Mouse (Mus musculus): ENCODE data around the gene Cenpi.
"Not testable (repeated sequence)": the region's sequence is repeated elsewhere in the genome, so short reads cannot be mapped to it uniquely, and the experiment has no call there.

The Cenpi gene

GRCm38 (mm10) chrX:134307534-134308274 is at the start of gene Cenpi:
Gene Cenpi, plus strand, starts transcription at chrX:134308084.
- DNase-seq (ENCODE audit: low read depth, low spot score): peak; percentile 93

- no peak for DNase-seq (ENCODE audit: low read depth, low spot score)
Observed at GRCm38 (mm10) chrX:134261191-134261590, 46.7 kb upstream of the Cenpi start.

- no peak for DNase-seq (ENCODE audit: low read depth, low spot score)
Observed at GRCm38 (mm10) chrX:134262129-134262528, 45.8 kb upstream of the Cenpi start.

- no peak for DNase-seq (ENCODE audit: low read depth, low spot score)
Observed at GRCm38 (mm10) chrX:134275715-134276114, 32.2 kb upstream of the Cenpi start.

DNA sequence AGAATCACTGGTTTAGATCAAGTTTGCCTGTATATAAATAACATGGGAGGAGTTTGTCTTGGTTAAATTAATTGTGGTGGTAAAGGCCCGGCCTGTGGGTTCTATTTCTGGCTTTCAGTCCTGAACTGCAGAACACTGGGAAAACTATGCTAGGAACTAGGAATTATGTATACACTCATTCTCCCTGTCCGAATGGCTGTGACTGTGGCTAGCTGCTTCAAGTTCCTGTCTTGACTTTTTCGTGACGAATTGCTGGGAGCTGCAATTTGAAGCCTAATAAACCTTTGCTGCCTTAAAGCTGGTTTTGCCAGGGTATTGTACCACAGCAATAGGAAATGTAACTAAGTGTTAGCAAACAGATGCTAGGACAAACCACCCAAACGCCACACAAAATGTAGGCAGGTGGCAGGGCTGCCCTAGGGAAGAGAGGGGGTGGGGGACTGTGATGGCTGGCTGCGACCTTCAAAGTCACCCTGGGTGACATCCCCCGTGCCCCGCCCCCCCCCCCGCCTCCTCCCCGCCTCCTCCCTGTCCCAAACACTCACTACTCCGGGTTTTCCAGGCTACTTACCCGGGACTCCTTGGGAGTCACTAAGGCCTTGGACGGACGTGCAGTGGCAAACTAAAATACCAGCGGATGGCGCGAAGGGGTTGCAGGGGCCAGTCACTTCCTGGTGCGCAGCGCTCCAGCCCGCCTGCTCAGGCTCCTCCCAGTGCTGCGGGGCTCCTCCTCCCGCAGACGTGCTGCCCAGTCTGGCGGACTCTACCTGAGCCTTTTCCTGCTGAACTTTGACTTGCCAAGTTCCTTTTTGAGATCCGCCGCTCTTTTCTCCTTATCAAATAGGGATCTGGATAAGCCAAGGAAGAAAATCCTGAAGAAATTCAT is 31.4 kb upstream of the Cenpi start, which contains the start of gene Trmt2b:
TSS of gene Trmt2b (minus strand) at position 710 of the 886 bp plus-strand sequence.
- peak; percentile 78 for DNase-seq (ENCODE audit: low read depth, low spot score)

- DNase-seq (ENCODE audit: low read depth, low spot score): no peak
Observed at GRCm38 (mm10) chrX:134280531-134280930, 27.4 kb upstream of the Cenpi start.

- no peak for DNase-seq (ENCODE audit: low read depth, low spot score)
Observed at GRCm38 (mm10) chrX:134285102-134285501, 22.8 kb upstream of the Cenpi start.

DNA sequence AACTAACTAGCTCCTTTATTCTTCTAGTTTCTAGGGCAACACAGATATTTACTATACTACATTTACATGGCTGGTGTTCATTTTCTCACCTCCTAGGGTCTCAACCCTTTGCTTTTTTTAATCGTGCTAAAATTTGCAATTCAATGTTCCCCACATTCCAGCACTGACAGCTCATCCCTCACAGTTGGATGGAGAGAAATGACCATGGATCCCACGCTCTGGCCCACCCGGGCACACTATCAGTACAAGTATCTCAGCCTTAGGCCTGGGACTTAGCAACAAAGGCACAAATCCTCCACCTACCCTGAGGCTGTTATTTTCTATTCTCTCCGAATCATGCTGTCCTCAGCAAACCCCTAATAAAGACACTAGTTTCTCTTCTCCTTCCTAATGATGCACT is 22.1 kb upstream of the Cenpi start:
- DNase-seq (ENCODE audit: low read depth, low spot score): no peak

DNA sequence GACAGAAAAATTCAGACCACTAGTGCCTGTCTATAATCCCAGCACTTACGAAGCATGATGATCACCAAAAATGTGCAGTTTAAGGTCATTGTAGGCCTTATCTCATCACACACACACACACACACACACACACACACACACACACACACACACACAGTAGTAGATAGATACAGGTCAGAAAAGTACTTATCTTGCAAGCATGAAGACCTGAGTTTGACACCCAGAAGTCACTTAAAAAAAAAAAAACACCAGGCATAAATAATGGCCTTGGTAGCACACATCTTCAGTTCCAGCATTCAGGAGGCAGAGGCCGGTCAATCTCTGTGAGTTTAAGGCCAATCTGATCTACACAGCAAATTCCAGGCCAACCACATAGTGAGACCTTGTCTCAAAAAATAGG is 20.6 kb upstream of the Cenpi start:
- DNase-seq (ENCODE audit: low read depth, low spot score): no peak

- DNase-seq (ENCODE audit: low read depth, low spot score): no peak
Observed at GRCm38 (mm10) chrX:134296301-134296700, 11.6 kb upstream of the Cenpi start.

- DNase-seq (ENCODE audit: low read depth, low spot score): no peak
Observed at GRCm38 (mm10) chrX:134296737-134297136, 11.1 kb upstream of the Cenpi start.

DNA sequence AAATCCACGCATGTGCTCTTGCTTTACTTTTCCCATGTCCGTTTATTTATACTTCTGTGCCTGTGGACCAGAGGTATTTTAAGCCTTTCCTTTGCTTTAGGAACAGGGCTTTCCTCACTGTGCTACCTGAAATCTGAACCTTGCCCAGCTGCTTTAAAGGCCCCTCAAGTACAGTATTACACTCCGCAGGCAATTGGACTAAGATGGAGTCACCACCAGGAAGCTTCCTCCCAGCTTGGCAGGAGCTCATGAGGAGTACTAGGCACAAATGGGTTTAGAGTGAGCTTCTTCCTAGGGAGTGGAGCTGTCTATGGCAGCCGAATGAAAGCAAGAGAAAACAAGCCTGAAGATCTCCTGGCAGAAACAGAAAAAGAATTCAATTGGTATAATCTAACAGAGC is 10.7 kb upstream of the Cenpi start:
- DNase-seq (ENCODE audit: low read depth, low spot score): no peak

GRCm38 (mm10) chrX:134300219-134300618 is 7.7 kb upstream of the Cenpi start:
- no peak for DNase-seq (ENCODE audit: low read depth, low spot score)

DNA sequence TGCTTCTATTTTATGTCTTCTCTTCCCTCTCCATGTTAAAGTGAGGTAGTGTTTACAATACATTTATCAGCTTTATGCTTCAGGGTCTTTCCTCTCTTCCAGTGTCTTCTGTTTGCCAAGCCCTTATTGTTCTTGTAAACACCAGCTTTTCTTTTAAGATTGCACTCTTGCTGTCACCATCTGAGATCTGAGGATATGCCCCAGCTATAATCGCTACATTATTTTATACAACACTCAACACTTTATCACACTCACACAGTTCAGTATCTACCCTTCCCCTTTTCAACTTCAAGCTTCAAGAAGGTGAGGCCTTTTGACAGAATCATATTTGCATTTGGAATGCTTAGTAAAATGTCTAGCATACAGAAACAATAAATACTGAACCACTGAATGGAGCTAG is 4.6 kb upstream of the Cenpi start:
- DNase-seq (ENCODE audit: low read depth, low spot score): no peak

DNA sequence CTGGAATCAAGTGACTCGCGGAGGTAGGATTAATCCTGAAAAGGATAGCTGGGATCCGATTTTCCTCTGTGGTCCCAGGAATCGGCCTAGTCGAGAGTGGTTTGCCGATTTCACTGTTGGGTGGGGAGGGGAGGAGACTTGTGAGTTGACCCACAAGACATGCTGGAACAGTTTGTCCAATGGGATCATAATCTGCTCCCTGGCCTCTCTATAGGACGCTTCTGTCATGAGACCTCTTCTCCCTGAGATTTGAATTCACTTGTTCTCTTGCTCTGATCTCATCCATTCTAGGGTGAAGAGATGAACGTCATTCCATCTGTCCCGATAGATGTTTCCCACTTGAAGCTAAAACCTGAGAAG is 371 bp downstream of the Cenpi start:
- no peak for DNase-seq (ENCODE audit: low read depth, low spot score)

- DNase-seq (ENCODE audit: low read depth, low spot score): not testable (repeated sequence)
Observed at GRCm38 (mm10) chrX:134311193-134311592, 3.3 kb downstream of the Cenpi start.

DNA sequence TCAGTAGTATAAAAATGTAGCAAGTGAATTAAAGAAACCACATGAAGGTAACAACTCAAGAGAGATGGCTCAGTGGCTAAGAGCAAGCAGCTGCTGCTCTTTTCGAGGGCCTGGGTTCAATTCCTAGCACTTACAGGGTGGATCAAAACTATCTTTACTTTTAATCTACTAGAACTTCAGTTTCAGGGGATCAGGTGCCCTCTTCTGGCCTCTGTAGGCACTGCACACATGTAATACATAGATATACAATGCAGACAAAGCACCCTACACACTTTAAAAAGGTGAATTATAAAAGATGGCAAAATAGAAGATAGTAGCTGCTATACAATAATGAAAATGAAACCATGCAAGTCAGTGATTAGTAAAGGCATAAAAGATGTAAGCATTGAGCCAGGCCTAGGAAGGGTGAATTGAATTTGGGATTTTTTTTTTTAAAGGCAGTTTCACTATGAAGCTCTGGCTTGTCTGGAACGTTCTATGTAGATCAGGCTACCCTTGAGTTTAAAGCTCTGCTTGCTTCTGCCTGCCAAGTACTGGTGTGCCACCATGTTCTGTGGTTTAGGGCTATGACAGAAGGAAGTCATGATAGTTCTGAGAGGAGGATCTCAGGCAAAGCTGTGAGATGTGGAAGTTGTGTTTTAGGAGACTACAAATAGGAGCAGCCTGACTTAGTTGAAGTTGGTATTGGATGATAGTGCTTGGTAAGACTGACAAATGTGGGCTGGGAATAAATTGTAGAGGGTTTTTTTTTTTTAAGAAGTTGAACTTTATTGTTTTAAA is 11.5 kb downstream of the Cenpi start:
- peak; percentile 47 for DNase-seq (ENCODE audit: low read depth, low spot score)

DNA sequence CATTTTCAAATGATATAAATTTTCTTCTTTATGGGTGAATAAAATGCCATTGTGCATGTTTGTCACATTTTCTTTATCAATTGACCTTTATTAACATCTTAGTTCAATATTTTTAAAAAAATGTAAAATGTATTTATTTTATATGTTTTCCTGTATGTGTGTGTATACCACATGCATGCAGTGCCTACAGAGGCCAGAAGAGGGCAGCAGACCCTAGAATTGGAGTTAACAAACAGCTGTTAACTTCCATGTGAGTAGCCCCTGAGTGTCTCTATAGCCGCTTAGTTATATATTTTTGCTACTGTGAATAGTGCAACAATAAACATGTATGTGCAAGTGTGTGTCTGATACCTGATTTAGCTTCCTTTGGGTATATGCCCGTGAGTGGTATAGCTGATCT is 25.4 kb downstream of the Cenpi start:
- DNase-seq (ENCODE audit: low read depth, low spot score): peak; percentile 7

DNA sequence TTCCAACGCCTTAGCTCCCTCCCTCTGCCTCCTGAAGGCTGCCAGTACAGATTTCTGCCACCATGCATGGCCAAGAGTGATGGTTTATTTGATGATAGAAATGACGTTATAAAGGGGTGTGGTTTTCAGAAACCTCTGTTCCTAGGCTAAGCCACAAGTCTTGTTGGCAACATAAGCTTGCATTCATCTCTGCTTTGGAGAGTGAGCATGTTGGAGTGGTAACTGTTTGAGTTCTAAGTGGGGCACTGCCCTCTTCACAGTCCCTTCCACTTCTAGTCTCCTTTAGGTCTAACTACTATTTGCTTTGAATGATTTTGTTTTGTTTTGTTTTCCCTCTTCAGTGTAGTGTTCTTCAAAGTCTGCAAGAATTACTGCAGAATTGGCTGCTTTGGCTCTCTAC is 34.9 kb downstream of the Cenpi start:
- no peak for DNase-seq (ENCODE audit: low read depth, low spot score)

GRCm38 (mm10) chrX:134350205-134350604 is 42.3 kb downstream of the Cenpi start:
- DNase-seq (ENCODE audit: low read depth, low spot score): no peak

GRCm38 (mm10) chrX:134353848-134354247 is 46.0 kb downstream of the Cenpi start:
- no peak for DNase-seq (ENCODE audit: low read depth, low spot score)

DNA sequence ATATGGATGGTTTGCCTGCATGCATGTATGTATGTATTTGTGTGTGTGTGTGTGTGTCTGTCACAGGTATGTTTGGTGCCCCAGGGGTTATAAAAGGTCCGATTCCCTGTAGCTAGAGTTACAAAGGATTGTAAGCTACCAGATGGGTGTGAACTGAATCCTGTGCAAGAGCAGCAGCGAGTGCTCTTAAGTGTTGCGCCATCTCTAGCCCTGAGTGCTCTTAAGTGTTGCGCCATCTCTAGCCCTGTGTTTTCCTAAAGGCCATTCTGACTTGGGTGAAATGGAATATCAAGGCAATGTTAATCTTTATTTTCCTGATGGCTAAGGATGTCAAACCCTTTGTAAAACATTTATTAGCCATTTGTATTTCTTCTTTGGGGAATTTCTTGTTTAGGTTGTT is 51.5 kb downstream of the Cenpi start:
- no peak for DNase-seq (ENCODE audit: low read depth, low spot score)

Measured in CD4-positive helper T cell, adult 2 months (primary cell).